11 mouse cellular contexts compared by ENCODE assay signal in the genomic region with DNA sequence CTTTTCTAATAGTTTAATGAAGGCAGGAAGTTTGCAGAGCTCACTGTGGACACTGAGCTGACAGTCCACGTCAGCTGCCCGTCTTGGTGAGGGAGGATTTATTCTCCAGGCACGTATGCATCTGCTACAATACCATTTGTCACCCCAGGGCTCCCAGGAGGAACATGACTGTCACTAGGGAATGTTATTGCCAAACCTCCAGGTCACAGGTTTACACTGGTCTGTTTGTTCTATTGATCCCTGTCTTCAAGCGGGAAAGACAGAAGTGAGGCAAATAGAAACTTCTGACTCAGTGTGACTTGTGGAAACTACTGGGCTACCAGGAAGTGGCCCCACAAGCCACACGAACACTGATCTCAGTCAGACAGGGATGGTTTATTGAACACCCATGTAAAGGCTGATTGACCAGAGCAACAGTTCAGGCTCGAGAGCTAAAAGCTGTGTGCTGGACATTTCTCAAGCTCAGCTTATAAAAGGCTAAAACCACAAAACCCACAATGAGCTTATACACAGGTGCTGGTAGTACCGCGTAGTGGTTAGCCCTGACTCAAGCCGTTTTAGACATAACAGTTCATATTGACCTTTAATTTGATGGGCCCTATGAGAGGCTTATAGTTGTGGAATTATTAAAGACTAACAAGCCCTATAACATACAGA. TPM values are rescaled to one million over a fixed set of nuclear protein-coding genes. Genes with fewer than 3 reads are reported as not detected.
DNase-seq lines count a peak whose midpoint lies in the region; ATAC-seq and TF ChIP-seq lines count a peak whose summit lies in the region.
"Had no signal": no experiment of that assay in that cellular context is flagged by ENCODE, and none has a peak within 500 bp of the region (broad histone marks: within the 10 kb centered on the region; RNA-seq: fewer than 3 reads in every experiment).

No protein-coding gene starts in this region.

- ATAC-seq in cerebellum, adult (ENCODE audit: insufficient number of reproducible peaks, low FRiP score, low TSS enrichment) = peak; percentile 37; the same call in 1 of the 2 replicates
- ATAC-seq in intestine, embryonic 15.5 days = peak; percentile 62; the same call in 1 of the 2 replicates

- no peak for TF ChIP-seq POLR2A in liver, adult 2 months (IDR thresholded peaks at IDR 0.05; ENCODE audit: extremely low read depth, insufficient read depth, low read length)
- TF ChIP-seq POLR2A in myocyte (IDR thresholded peaks at IDR 0.05; ENCODE audit: insufficient read length, low read depth) = no peak
- no peak for TF ChIP-seq POLR2A in thymus, adult 2 months (IDR thresholded peaks at IDR 0.05; ENCODE audit: control insufficient read depth, extremely low read depth, insufficient read depth, low read length, poor library complexity)

- peaks cover 14% of the 10 kb centered on the region; the same call in 1 of the 2 replicates for H3K4me1 ChIP-seq in liver, adult 2 months (ENCODE audit: control insufficient read depth, insufficient read depth, low read length)
- H3K4me1 ChIP-seq in intestine, embryonic 15.5 days (replicated peaks) = 0 out of 2 replicates have a peak, but pooled peaks cover 2% of the 10 kb centered on the region
- H3K4me1 ChIP-seq in thymus, adult 2 months (replicated peaks; ENCODE audit: control insufficient read depth, insufficient read depth, low read length) = peaks cover 14% of the 10 kb centered on the region
- H3K4me1 ChIP-seq: megakaryocyte, embryonic 14.5 days had no signal

- TF ChIP-seq CTCF in liver, adult 2 months (IDR thresholded peaks at IDR 0.05; ENCODE audit: low read depth, low read length) = no peak
- TF ChIP-seq CTCF in thymus, adult 2 months (IDR thresholded peaks at IDR 0.05; ENCODE audit: borderline replicate concordance, control insufficient read depth, extremely low read depth, insufficient read depth, low read length, poor library complexity) = no peak

- no peak overlapping the region for H3ac ChIP-seq in myocyte (ENCODE audit: control insufficient read depth, insufficient read length)

- peak overlapping the region; percentile 60 for H3K27ac ChIP-seq in liver, adult 2 months (replicated peaks; ENCODE audit: insufficient read depth, low read depth, low read length)
- no peak overlapping the region for H3K27ac ChIP-seq in intestine, embryonic 15.5 days
- no peak overlapping the region for H3K27ac ChIP-seq in thymus, adult 2 months (ENCODE audit: control insufficient read depth, insufficient read depth, low read length)
- H3K27ac ChIP-seq: neural tube, embryonic 12.5 days had no signal

- H3K27me3 ChIP-seq in liver, adult 2 months (ENCODE audit: control insufficient read depth, insufficient read depth, low read length) = no peaks in the 10 kb centered on the region
- H3K27me3 ChIP-seq in intestine, embryonic 15.5 days (replicated peaks) = no peaks in the 10 kb centered on the region
- no peaks in the 10 kb centered on the region for H3K27me3 ChIP-seq in myocyte (ENCODE audit: control insufficient read depth, insufficient read depth, insufficient read length)
- H3K27me3 ChIP-seq in thymus, adult 2 months (ENCODE audit: control insufficient read depth, insufficient read depth, low read length) = no peaks in the 10 kb centered on the region
- H3K27me3 ChIP-seq: neural tube, embryonic 12.5 days had no signal

- no peaks in the 10 kb centered on the region for H3K36me3 ChIP-seq in liver, adult 2 months (ENCODE audit: control insufficient read depth, insufficient read depth, low read length)
- H3K36me3 ChIP-seq in intestine, embryonic 15.5 days = no peaks in the 10 kb centered on the region
- no peaks in the 10 kb centered on the region for H3K36me3 ChIP-seq in myocyte (ENCODE audit: control insufficient read depth, insufficient read depth)
- H3K36me3 ChIP-seq in thymus, adult 2 months (ENCODE audit: control insufficient read depth, insufficient read depth, low read length) = no peaks in the 10 kb centered on the region
- H3K36me3 ChIP-seq: neural tube, embryonic 12.5 days had no signal

- no peak overlapping the region for H3K4me3 ChIP-seq in liver, adult 2 months (ENCODE audit: insufficient read depth, low read depth, low read length)
- no peak overlapping the region for H3K4me3 ChIP-seq in intestine, embryonic 15.5 days (replicated peaks)
- no peak overlapping the region for H3K4me3 ChIP-seq in myocyte
- no peak overlapping the region for H3K4me3 ChIP-seq in thymus, adult 2 months (ENCODE audit: control insufficient read depth, insufficient read depth, low read length)
- H3K4me3 ChIP-seq: erythroblast, embryonic 14.5 days; megakaryocyte, embryonic 14.5 days; neural tube, embryonic 12.5 days had no signal

- H3K9ac ChIP-seq in liver, adult 2 months (ENCODE audit: low read depth, low read length) = peak overlapping the region; percentile 20; the same call in 1 of the 2 replicates
- H3K9ac ChIP-seq in intestine, embryonic 15.5 days = no peak overlapping the region
- H3K9ac ChIP-seq: neural tube, embryonic 12.5 days had no signal

- no peak overlapping the region for H3K4me2 ChIP-seq in intestine, embryonic 15.5 days (replicated peaks)
- peak overlapping the region; percentile 83 for H3K4me2 ChIP-seq in myocyte (ENCODE audit: low read depth)
- H3K4me2 ChIP-seq: neural tube, embryonic 12.5 days had no signal

- DNase-seq in cerebellum, adult 11 months = no peak
- peak; percentile 93 for DNase-seq in liver, adult 2 months (ENCODE audit: extremely low read depth, low read depth, low spot score)
- no peak for DNase-seq in liver
- no peak for DNase-seq in thymus, adult 2 months
- no peak for DNase-seq in urinary bladder, postnatal 25 days (ENCODE audit: low spot score)

- H3K9me3 ChIP-seq in intestine, embryonic 15.5 days = no peaks in the 10 kb centered on the region
- H3K9me3 ChIP-seq: megakaryocyte, embryonic 14.5 days; neural tube, embryonic 12.5 days had no signal

- H3K79me2 ChIP-seq in liver, adult 2 months (ENCODE audit: control insufficient read depth, insufficient read depth, low read length) = no peaks in the 10 kb centered on the region
- no peaks in the 10 kb centered on the region for H3K79me2 ChIP-seq in myocyte (ENCODE audit: control insufficient read depth, insufficient read depth)

- WGBS in liver, adult 2 months = 32% methylated on average over 9 of the region's 9 CpGs
- 46% methylated on average over 9 of the region's 9 CpGs for WGBS in intestine, embryonic 15.5 days
- WGBS in thymus, adult 2 months = 81% methylated on average over 9 of the region's 9 CpGs

TF ChIP-seq in myocyte, 11 proteins besides CTCF, POLR2A, EP300 and RAD21:
- TF ChIP-seq TCF12 (IDR thresholded peaks at IDR 0.05; ENCODE audit: insufficient read depth, poor library complexity, severe bottlenecking) = peak; percentile 14
- peak; percentile 56; the same call in 1 of the 2 replicates for TF ChIP-seq CEBPB (IDR thresholded peaks at IDR 0.05; ENCODE audit: insufficient read depth, poor library complexity, severe bottlenecking)
- TF ChIP-seq REST (IDR thresholded peaks at IDR 0.05; ENCODE audit: insufficient read depth, insufficient read length) = no peak
- TF ChIP-seq MYOD1 (IDR thresholded peaks at IDR 0.05; ENCODE audit: control insufficient read depth in 1 of 3, insufficient read length in 2 of 3, low read depth in 2 of 3) = peak in 2 of 3 experiments; percentile 59 to 75

RNA-seq across cellular contexts. Expression of gene Metap2, which starts 49.1 kb away (rescaled TPM):
- 32.8 and 42.6 TPM in 2 replicates for total RNA-seq in liver, adult 2 months (2014; rRNA removed)
- polyA plus RNA-seq in liver, adult 2 months (2012; rRNA removed) = 15.4 and 20.3 TPM in 2 replicates
- polyA plus RNA-seq in intestine, embryonic 15.5 days (2015; fragmentation: Nextera tagmentation; extraction: Ambion mirVana) = 171 and 194 TPM in 2 replicates
- polyA plus RNA-seq in myocyte (2012; fragmentation: generic; extraction: Trizol) = 171 TPM
- 58.1 and 60.5 TPM in 2 replicates for polyA plus RNA-seq in thymus, adult 2 months (2012; rRNA removed)
